Mouse (Mus musculus): ENCODE measurements around the gene Acer2.

GRCm38 (mm10) chr4:86857113-86858069 lies 16.8 kb upstream of the Acer2 start, which contains the start of gene Rps6:
- TF ChIP-seq CTCF (IDR thresholded peaks at IDR 0.05; ENCODE audit: control insufficient read depth, insufficient read depth, low read length) (no peak), POLR2A (IDR thresholded peaks at IDR 0.05; ENCODE audit: borderline replicate concordance, control insufficient read depth, low read depth, low read length) (peak; percentile 88; the same call in 1 of the 2 replicates)

Data from bone marrow, adult 2 months (tissue).